Mouse (Mus musculus): ENCODE data around the gene Fig4. TPM values are rescaled to one million over a fixed set of nuclear protein-coding genes. Genes with fewer than 3 reads are reported as not detected.

Fig4 gene
- polyA plus RNA-seq, 1 experiment from 2014 or later = 16.9 TPM

DNA sequence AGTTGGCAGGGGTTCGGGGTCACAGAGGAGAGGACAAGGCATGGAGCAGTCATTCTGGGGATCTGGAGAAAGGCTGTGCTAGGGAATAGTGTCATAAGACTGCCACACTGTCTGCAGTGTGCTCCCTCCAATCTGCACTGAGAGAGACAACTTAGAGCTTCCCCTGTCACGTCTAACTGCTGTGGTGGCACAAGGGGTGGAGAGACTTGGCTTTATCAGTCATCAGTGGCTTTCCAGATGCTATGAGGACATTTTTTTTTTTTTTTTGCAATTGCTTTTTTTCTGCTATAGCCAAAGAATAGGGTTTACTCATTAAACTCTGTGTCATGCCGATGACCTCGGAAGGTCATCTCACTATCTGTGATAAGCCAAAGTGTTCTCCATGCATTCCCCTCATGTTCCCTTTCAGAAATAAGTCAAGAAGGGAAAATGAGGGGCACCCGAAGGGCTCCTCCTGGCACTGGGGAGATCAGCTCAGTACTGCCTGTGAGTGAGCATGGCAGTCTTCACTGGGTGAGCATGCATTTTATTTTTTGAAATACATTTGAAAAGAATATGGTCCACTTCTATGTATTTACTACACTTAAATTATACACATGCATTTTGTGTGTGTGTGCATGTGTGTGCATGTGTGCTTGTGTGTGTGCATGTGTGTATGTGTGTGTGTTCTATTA lies 55.1 kb downstream of the Fig4 start:
- no peaks in the 10 kb centered on the region for H3K27me3 ChIP-seq (ENCODE audit: control insufficient read depth, insufficient read depth, low read depth, low read length)
- no peaks in the 10 kb centered on the region for H3K9me3 ChIP-seq (ENCODE audit: control insufficient read depth, low read length)
- ATAC-seq (ENCODE audit: low read depth) = no peak
- 69% methylated on average over 5 of the region's 5 CpGs for WGBS
- H3K4me1 ChIP-seq (replicated peaks; ENCODE audit: control insufficient read depth, insufficient read depth, low read length) = no peaks in the 10 kb centered on the region
- H3K27ac ChIP-seq (ENCODE audit: low read length) = no peak overlapping the region
- no peak overlapping the region for H3K4me2 ChIP-seq (ENCODE audit: low read depth, low read length)
- H3K9ac ChIP-seq (ENCODE audit: low read length) = no peak overlapping the region
- no peaks in the 10 kb centered on the region for H3K36me3 ChIP-seq (ENCODE audit: control insufficient read depth, insufficient read depth, low read length)
- no peak overlapping the region for H3K4me3 ChIP-seq (ENCODE audit: low read length)

DNA sequence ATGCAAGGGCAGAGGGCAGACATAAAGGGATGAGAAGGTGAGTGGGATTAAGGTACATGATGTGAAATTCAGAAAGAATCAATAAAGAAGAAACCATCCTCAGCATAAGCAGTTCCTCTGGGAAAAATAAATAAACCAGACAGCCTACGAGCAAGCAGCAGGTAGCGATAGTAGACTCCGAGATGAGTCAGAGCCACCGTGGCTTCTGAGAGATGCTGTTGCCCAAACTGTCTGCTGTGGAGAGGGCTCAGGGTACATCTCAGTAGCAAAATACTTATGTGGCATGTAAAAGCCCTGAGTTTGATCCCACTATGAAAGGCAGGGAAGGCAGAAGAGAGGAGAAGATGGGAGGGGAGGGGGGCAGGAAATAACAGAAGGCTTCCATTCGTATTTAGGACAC lies 56.9 kb downstream of the Fig4 start:
- H3K9ac ChIP-seq (ENCODE audit: low read length) = no peak overlapping the region
- no peak for ATAC-seq (ENCODE audit: low read depth)
- WGBS = 56% methylated on average over 5 of the region's 5 CpGs
- H3K36me3 ChIP-seq (ENCODE audit: control insufficient read depth, insufficient read depth, low read length) = no peaks in the 10 kb centered on the region
- H3K4me2 ChIP-seq (ENCODE audit: low read depth, low read length) = no peak overlapping the region
- no peaks in the 10 kb centered on the region for H3K27me3 ChIP-seq (ENCODE audit: control insufficient read depth, insufficient read depth, low read depth, low read length)
- no peak overlapping the region for H3K27ac ChIP-seq (ENCODE audit: low read length)
- H3K4me3 ChIP-seq (ENCODE audit: low read length) = no peak overlapping the region
- H3K4me1 ChIP-seq (replicated peaks; ENCODE audit: control insufficient read depth, insufficient read depth, low read length) = no peaks in the 10 kb centered on the region
- H3K9me3 ChIP-seq (ENCODE audit: control insufficient read depth, low read length) = no peaks in the 10 kb centered on the region

DNA sequence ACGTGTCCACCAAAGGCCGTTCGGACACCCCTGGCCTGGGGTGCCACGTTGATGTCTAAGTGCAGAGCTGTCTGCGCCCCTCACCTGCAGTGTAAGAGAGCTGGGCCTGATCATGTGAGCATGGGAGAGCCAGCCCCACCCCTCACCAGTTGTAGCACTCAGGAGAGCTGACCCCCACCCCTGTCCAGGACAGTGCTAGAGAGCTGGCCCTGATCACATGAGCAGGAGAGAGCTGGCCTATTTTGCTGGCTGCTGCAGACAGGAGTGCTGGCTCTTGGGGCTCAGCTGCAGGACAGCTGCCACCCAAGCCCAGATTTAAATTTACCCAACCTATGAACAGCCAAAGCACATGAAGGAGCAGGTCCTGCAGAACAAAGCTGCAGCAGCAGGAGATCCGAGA lies 57.6 kb downstream of the Fig4 start:
- Histone ChIP-seq H3K27ac (ENCODE audit: low read length) (no peak overlapping the region), H3K4me2 (ENCODE audit: low read depth, low read length) (no peak overlapping the region), H3K4me1 (replicated peaks; ENCODE audit: control insufficient read depth, insufficient read depth, low read length) (no peaks in the 10 kb centered on the region; the same call in 1 of the 2 replicates), H3K27me3 (ENCODE audit: control insufficient read depth, insufficient read depth, low read depth, low read length) (no peaks in the 10 kb centered on the region), H3K9me3 (ENCODE audit: control insufficient read depth, low read length) (no peaks in the 10 kb centered on the region), H3K4me3 (ENCODE audit: low read length) (no peak overlapping the region), H3K9ac (ENCODE audit: low read length) (no peak overlapping the region), H3K36me3 (ENCODE audit: control insufficient read depth, insufficient read depth, low read length) (no peaks in the 10 kb centered on the region)
- ATAC-seq (ENCODE audit: low read depth) = no peak
- 79% methylated on average over 6 of the region's 6 CpGs for WGBS

DNA sequence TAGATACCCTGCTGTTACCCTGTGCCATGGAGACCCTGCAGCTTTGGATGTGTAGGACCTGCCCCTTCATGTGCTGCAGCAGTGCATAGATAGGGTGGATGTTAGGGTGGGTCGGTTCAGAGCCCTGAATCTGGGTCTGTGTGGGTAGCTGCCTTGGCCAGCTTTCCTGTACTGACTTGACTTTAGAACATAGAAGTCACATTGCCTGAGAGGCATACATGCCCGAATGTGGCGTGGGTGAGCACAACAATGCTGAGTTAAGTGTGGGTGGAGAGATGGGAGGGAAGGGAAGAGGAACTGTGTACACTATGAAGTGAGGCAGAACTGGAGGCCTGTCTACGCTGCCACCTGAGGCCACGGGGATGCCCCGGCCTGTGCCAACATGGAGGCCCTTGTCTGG lies 58.0 kb downstream of the Fig4 start:
- Histone ChIP-seq H3K36me3 (ENCODE audit: control insufficient read depth, insufficient read depth, low read length) (no peaks in the 10 kb centered on the region), H3K9me3 (ENCODE audit: control insufficient read depth, low read length) (no peaks in the 10 kb centered on the region), H3K27me3 (ENCODE audit: control insufficient read depth, insufficient read depth, low read depth, low read length) (no peaks in the 10 kb centered on the region), H3K9ac (ENCODE audit: low read length) (no peak overlapping the region), H3K4me1 (replicated peaks; ENCODE audit: control insufficient read depth, insufficient read depth, low read length) (no peaks in the 10 kb centered on the region; the same call in 1 of the 2 replicates), H3K4me2 (ENCODE audit: low read depth, low read length) (no peak overlapping the region), H3K4me3 (ENCODE audit: low read length) (no peak overlapping the region), H3K27ac (ENCODE audit: low read length) (no peak overlapping the region)
- no peak for ATAC-seq (ENCODE audit: low read depth)
- 84% methylated on average over 6 of the region's 6 CpGs for WGBS

DNA sequence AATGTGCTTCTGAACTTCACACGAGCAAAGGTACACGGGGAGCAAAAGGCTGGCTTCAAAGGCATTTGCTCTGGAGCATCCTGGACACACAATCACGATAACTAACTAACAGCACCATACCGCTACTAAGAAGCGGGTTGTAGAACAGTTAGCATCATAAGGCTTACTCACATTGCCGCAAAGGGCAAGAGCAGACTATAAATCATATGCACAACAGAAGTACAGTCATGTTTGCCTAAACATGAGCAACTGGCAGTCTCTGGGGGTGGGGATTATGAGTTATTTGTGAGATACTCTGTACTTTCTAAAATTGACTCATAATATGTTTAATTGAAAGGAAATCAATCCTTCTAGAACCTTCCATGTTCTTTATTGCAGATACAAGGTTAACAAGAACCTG lies 59.1 kb downstream of the Fig4 start:
- Histone ChIP-seq H3K4me3 (ENCODE audit: low read length) (no peak overlapping the region), H3K9me3 (ENCODE audit: control insufficient read depth, low read length) (no peaks in the 10 kb centered on the region), H3K4me1 (replicated peaks; ENCODE audit: control insufficient read depth, insufficient read depth, low read length) (no peaks in the 10 kb centered on the region; the same call in 1 of the 2 replicates), H3K36me3 (ENCODE audit: control insufficient read depth, insufficient read depth, low read length) (no peaks in the 10 kb centered on the region), H3K27me3 (ENCODE audit: control insufficient read depth, insufficient read depth, low read depth, low read length) (no peaks in the 10 kb centered on the region), H3K4me2 (ENCODE audit: low read depth, low read length) (no peak overlapping the region), H3K9ac (ENCODE audit: low read length) (no peak overlapping the region), H3K27ac (ENCODE audit: low read length) (no peak overlapping the region)
- WGBS = 85% methylated on average over 6 of the region's 6 CpGs
- no peak for ATAC-seq (ENCODE audit: low read depth)

GRCm38 (mm10) chr10:41241558-41242242 lies 61.4 kb downstream of the Fig4 start:
- Histone ChIP-seq H3K9me3 (ENCODE audit: control insufficient read depth, low read length) (no peaks in the 10 kb centered on the region), H3K4me3 (ENCODE audit: low read length) (no peak overlapping the region), H3K9ac (ENCODE audit: low read length) (no peak overlapping the region), H3K27ac (ENCODE audit: low read length) (no peak overlapping the region), H3K4me2 (ENCODE audit: low read depth, low read length) (no peak overlapping the region), H3K27me3 (ENCODE audit: control insufficient read depth, insufficient read depth, low read depth, low read length) (no peaks in the 10 kb centered on the region), H3K36me3 (ENCODE audit: control insufficient read depth, insufficient read depth, low read length) (no peaks in the 10 kb centered on the region), H3K4me1 (replicated peaks; ENCODE audit: control insufficient read depth, insufficient read depth, low read length) (no peaks in the 10 kb centered on the region; the same call in 1 of the 2 replicates)
- WGBS = 61% methylated on average over 6 of the region's 6 CpGs
- ATAC-seq (ENCODE audit: low read depth) = no peak

GRCm38 (mm10) chr10:41241080-41241479 lies 62.0 kb downstream of the Fig4 start:
- Histone ChIP-seq H3K4me2 (ENCODE audit: low read depth, low read length) (no peak overlapping the region), H3K9me3 (ENCODE audit: control insufficient read depth, low read length) (no peaks in the 10 kb centered on the region), H3K4me1 (replicated peaks; ENCODE audit: control insufficient read depth, insufficient read depth, low read length) (no peaks in the 10 kb centered on the region; the same call in 1 of the 2 replicates), H3K4me3 (ENCODE audit: low read length) (no peak overlapping the region), H3K36me3 (ENCODE audit: control insufficient read depth, insufficient read depth, low read length) (no peaks in the 10 kb centered on the region), H3K9ac (ENCODE audit: low read length) (no peak overlapping the region), H3K27me3 (ENCODE audit: control insufficient read depth, insufficient read depth, low read depth, low read length) (no peaks in the 10 kb centered on the region), H3K27ac (ENCODE audit: low read length) (no peak overlapping the region)
- ATAC-seq (ENCODE audit: low read depth) = no peak
- WGBS = 18% methylated on average over 7 of the region's 7 CpGs

- Histone ChIP-seq H3K36me3 (ENCODE audit: control insufficient read depth, insufficient read depth, low read length) (no peaks in the 10 kb centered on the region), H3K4me3 (ENCODE audit: low read length) (no peak overlapping the region), H3K4me2 (ENCODE audit: low read depth, low read length) (no peak overlapping the region), H3K27me3 (ENCODE audit: control insufficient read depth, insufficient read depth, low read depth, low read length) (no peaks in the 10 kb centered on the region), H3K9ac (ENCODE audit: low read length) (no peak overlapping the region), H3K4me1 (replicated peaks; ENCODE audit: control insufficient read depth, insufficient read depth, low read length) (no peaks in the 10 kb centered on the region; the same call in 1 of the 2 replicates), H3K9me3 (ENCODE audit: control insufficient read depth, low read length) (no peaks in the 10 kb centered on the region), H3K27ac (ENCODE audit: low read length) (no peak overlapping the region)
- WGBS = 87% methylated on average over 2 of the region's 2 CpGs
- no peak for ATAC-seq (ENCODE audit: low read depth)
Measured at GRCm38 (mm10) chr10:41236020-41236419, 67.0 kb downstream of the Fig4 start.

DNA sequence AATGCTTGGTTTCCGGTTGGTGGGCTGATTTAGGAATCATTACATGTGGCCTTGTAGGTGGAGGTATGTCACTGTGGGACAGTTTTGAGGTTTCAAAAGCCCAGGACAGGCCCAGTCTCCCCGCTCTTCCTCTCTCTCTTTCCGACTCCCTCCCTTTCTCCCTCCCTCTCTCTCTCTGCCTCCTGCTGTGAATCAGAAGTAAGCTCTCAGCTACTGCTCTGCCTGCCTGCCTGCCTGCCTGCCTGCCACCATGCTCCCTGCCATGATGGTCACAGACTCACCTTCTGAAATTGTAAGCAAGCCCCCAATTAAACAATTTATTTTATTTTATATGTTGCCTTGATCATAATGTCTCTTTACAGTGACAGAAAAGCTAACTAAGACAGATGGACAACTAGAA lies 67.5 kb downstream of the Fig4 start:
- no peaks in the 10 kb centered on the region for H3K4me1 ChIP-seq (replicated peaks; ENCODE audit: control insufficient read depth, insufficient read depth, low read length)
- H3K9ac ChIP-seq (ENCODE audit: low read length) = no peak overlapping the region
- ATAC-seq (ENCODE audit: low read depth) = no peak
- H3K4me3 ChIP-seq (ENCODE audit: low read length) = no peak overlapping the region
- H3K27ac ChIP-seq (ENCODE audit: low read length) = no peak overlapping the region
- no peaks in the 10 kb centered on the region for H3K27me3 ChIP-seq (ENCODE audit: control insufficient read depth, insufficient read depth, low read depth, low read length)
- H3K36me3 ChIP-seq (ENCODE audit: control insufficient read depth, insufficient read depth, low read length) = no peaks in the 10 kb centered on the region
- 85% methylated on average over 3 of the region's 3 CpGs for WGBS
- H3K4me2 ChIP-seq (ENCODE audit: low read depth, low read length) = no peak overlapping the region
- H3K9me3 ChIP-seq (ENCODE audit: control insufficient read depth, low read length) = no peaks in the 10 kb centered on the region
